Mouse (Mus musculus): ENCODE measurements around the gene Samm50. TPM values are rescaled to one million over a fixed set of nuclear protein-coding genes. Genes with fewer than 3 reads are reported as not detected.
A peak's percentile ranks its signal among the peaks of the same experiment; 100 is the strongest.

Gene Samm50
- polyA plus RNA-seq, 1 experiment = 37.1 TPM

- no peak overlapping the region for H3K4me3 ChIP-seq (replicated peaks; ENCODE audit: control insufficient read depth, low read depth, low read length)
- TF ChIP-seq CTCF (IDR thresholded peaks at IDR 0.05; ENCODE audit: control insufficient read depth, insufficient read depth, low read length) (no peak), POLR2A (IDR thresholded peaks at IDR 0.05; ENCODE audit: borderline replicate concordance, control insufficient read depth, low read depth, low read length) (no peak)
- H3K4me1 ChIP-seq (ENCODE audit: control insufficient read depth, insufficient read depth, low read length) = peaks cover 3% of the 10 kb centered on the region; the same call in 1 of the 2 replicates
- 87% methylated on average over 8 of the region's 8 CpGs for WGBS
- H3K27ac ChIP-seq (ENCODE audit: control insufficient read depth, insufficient read depth, low read depth, low read length, poor library complexity) = no peak overlapping the region
These were observed 4.6 kb downstream of the Samm50 start for GRCm38 (mm10) chr15:84196486-84197165.

- H3K4me3 ChIP-seq (replicated peaks; ENCODE audit: control insufficient read depth, low read depth, low read length) = no peak overlapping the region
- TF ChIP-seq POLR2A (IDR thresholded peaks at IDR 0.05; ENCODE audit: borderline replicate concordance, control insufficient read depth, low read depth, low read length) = no peak
- TF ChIP-seq CTCF (IDR thresholded peaks at IDR 0.05; ENCODE audit: control insufficient read depth, insufficient read depth, low read length) = no peak
- 78% methylated on average over 4 of the region's 4 CpGs for WGBS
- no peaks in the 10 kb centered on the region; the same call in 1 of the 2 replicates for H3K4me1 ChIP-seq (ENCODE audit: control insufficient read depth, insufficient read depth, low read length)
- no peak overlapping the region for H3K27ac ChIP-seq (ENCODE audit: control insufficient read depth, insufficient read depth, low read depth, low read length, poor library complexity)
These were observed 15.3 kb downstream of the Samm50 start for GRCm38 (mm10) chr15:84207327-84207726.

- peak overlapping the region; percentile 25 for H3K4me3 ChIP-seq (replicated peaks; ENCODE audit: control insufficient read depth, low read depth, low read length)
- no peak for TF ChIP-seq POLR2A (IDR thresholded peaks at IDR 0.05; ENCODE audit: borderline replicate concordance, control insufficient read depth, low read depth, low read length)
- TF ChIP-seq CTCF (IDR thresholded peaks at IDR 0.05; ENCODE audit: control insufficient read depth, insufficient read depth, low read length) = no peak
- WGBS = 30% methylated on average over 11 of the region's 11 CpGs
- peaks cover 1% of the 10 kb centered on the region; the same call in 1 of the 2 replicates for H3K4me1 ChIP-seq (ENCODE audit: control insufficient read depth, insufficient read depth, low read length)
- H3K27ac ChIP-seq (ENCODE audit: control insufficient read depth, insufficient read depth, low read depth, low read length, poor library complexity) = peak overlapping the region; percentile 85
These were observed 17.7 kb downstream of the Samm50 start for GRCm38 (mm10) chr15:84209517-84210412.

- TF ChIP-seq CTCF (IDR thresholded peaks at IDR 0.05; ENCODE audit: control insufficient read depth, insufficient read depth, low read length) = no peak
- no peak for TF ChIP-seq POLR2A (IDR thresholded peaks at IDR 0.05; ENCODE audit: borderline replicate concordance, control insufficient read depth, low read depth, low read length)
- WGBS = 44% methylated on average over 13 of the region's 13 CpGs
- Histone ChIP-seq H3K4me1 (ENCODE audit: control insufficient read depth, insufficient read depth, low read length) (peaks cover 1% of the 10 kb centered on the region; the same call in 1 of the 2 replicates), H3K4me3 (replicated peaks; ENCODE audit: control insufficient read depth, low read depth, low read length) (peak overlapping the region; percentile 27), H3K27ac (ENCODE audit: control insufficient read depth, insufficient read depth, low read depth, low read length, poor library complexity) (peak overlapping the region; percentile 85)
These were observed 18.4 kb downstream of the Samm50 start for GRCm38 (mm10) chr15:84210461-84210860.

GRCm38 (mm10) chr15:84210941-84211340 is 18.9 kb downstream of the Samm50 start:
- peak overlapping the region; percentile 85 for H3K27ac ChIP-seq (ENCODE audit: control insufficient read depth, insufficient read depth, low read depth, low read length, poor library complexity)
- peaks cover 1% of the 10 kb centered on the region; the same call in 1 of the 2 replicates for H3K4me1 ChIP-seq (ENCODE audit: control insufficient read depth, insufficient read depth, low read length)
- WGBS = 92% methylated on average over 13 of the region's 13 CpGs
- TF ChIP-seq CTCF (IDR thresholded peaks at IDR 0.05; ENCODE audit: control insufficient read depth, insufficient read depth, low read length) (no peak), POLR2A (IDR thresholded peaks at IDR 0.05; ENCODE audit: borderline replicate concordance, control insufficient read depth, low read depth, low read length) (no peak)
- peak overlapping the region; percentile 27 for H3K4me3 ChIP-seq (replicated peaks; ENCODE audit: control insufficient read depth, low read depth, low read length)

GRCm38 (mm10) chr15:84211564-84211963 is 19.5 kb downstream of the Samm50 start:
- TF ChIP-seq CTCF (IDR thresholded peaks at IDR 0.05; ENCODE audit: control insufficient read depth, insufficient read depth, low read length) (no peak), POLR2A (IDR thresholded peaks at IDR 0.05; ENCODE audit: borderline replicate concordance, control insufficient read depth, low read depth, low read length) (no peak)
- 84% methylated on average over 4 of the region's 4 CpGs for WGBS
- Histone ChIP-seq H3K4me3 (replicated peaks; ENCODE audit: control insufficient read depth, low read depth, low read length) (no peak overlapping the region), H3K27ac (ENCODE audit: control insufficient read depth, insufficient read depth, low read depth, low read length, poor library complexity) (peak overlapping the region; percentile 5; the same call in 1 of the 2 replicates), H3K4me1 (ENCODE audit: control insufficient read depth, insufficient read depth, low read length) (peaks cover 1% of the 10 kb centered on the region; the same call in 1 of the 2 replicates)

GRCm38 (mm10) chr15:84212031-84212755 is 20.2 kb downstream of the Samm50 start:
- H3K4me1 ChIP-seq (ENCODE audit: control insufficient read depth, insufficient read depth, low read length) = peaks cover 1% of the 10 kb centered on the region; the same call in 1 of the 2 replicates
- no peak overlapping the region for H3K4me3 ChIP-seq (replicated peaks; ENCODE audit: control insufficient read depth, low read depth, low read length)
- TF ChIP-seq POLR2A (IDR thresholded peaks at IDR 0.05; ENCODE audit: borderline replicate concordance, control insufficient read depth, low read depth, low read length) = no peak
- TF ChIP-seq CTCF (IDR thresholded peaks at IDR 0.05; ENCODE audit: control insufficient read depth, insufficient read depth, low read length) = peak; percentile 100
- 30% methylated on average over 6 of the region's 6 CpGs for WGBS
- H3K27ac ChIP-seq (ENCODE audit: control insufficient read depth, insufficient read depth, low read depth, low read length, poor library complexity) = peak overlapping the region; percentile 5; the same call in 1 of the 2 replicates
